Mouse (Mus musculus) heart, postnatal 0 days (tissue): ENCODE data around the gene Ksr1.

Source experiments
- CTCF ChIP-seq: IDR thresholded peaks from 2 replicates; pipeline ENCODE4 v1.5.1; 2016; ENCODE audit warnings: antibody characterized with exemption, control low read depth, low read depth
- EP300 ChIP-seq: IDR thresholded peaks from 2 replicates; pipeline ENCODE4 v1.6.1; 2016; ENCODE audit warnings: antibody characterized with exemption, low read depth

GRCm38 (mm10) chr11:79036324-79036723 is 109.9 kb downstream of the Ksr1 start:
- TF ChIP-seq CTCF (no peak), EP300 (no peak)
